Mouse (Mus musculus): ENCODE results near the gene A330070K13Rik.

Gene A330070K13Rik

GRCm38 (mm10) chr5:130384222-130384912, at the start of gene A330070K13Rik:
TSS of gene A330070K13Rik (minus strand) at chr5:130384631.
- no peak for DNase-seq

GRCm38 (mm10) chr5:130411516-130411915, 27.1 kb upstream of the A330070K13Rik start:
- DNase-seq = no peak

- no peak for DNase-seq
Measured at GRCm38 (mm10) chr5:130409706-130410105, 25.3 kb upstream of the A330070K13Rik start.

- no peak for DNase-seq
Measured at GRCm38 (mm10) chr5:130405201-130405600, 20.8 kb upstream of the A330070K13Rik start.

GRCm38 (mm10) chr5:130400136-130400917, 15.9 kb upstream of the A330070K13Rik start:
- no peak for DNase-seq

GRCm38 (mm10) chr5:130395142-130395541, 10.7 kb upstream of the A330070K13Rik start:
- no peak for DNase-seq

- DNase-seq = no peak
Measured at GRCm38 (mm10) chr5:130394386-130394785, 10.0 kb upstream of the A330070K13Rik start.

GRCm38 (mm10) chr5:130393618-130394355, 9.4 kb upstream of the A330070K13Rik start:
- no peak for DNase-seq

- DNase-seq = no peak
Measured at GRCm38 (mm10) chr5:130386418-130386817, 2.0 kb upstream of the A330070K13Rik start.

- DNase-seq = no peak
Measured at GRCm38 (mm10) chr5:130375411-130375810, 9.0 kb downstream of the A330070K13Rik start.

GRCm38 (mm10) chr5:130369237-130369636, 15.2 kb downstream of the A330070K13Rik start, which contains the start of gene Caln1:
TSS of gene Caln1 (plus strand) at chr5:130369455.
- DNase-seq = peak; percentile 39

GRCm38 (mm10) chr5:130368236-130368635, 16.2 kb downstream of the A330070K13Rik start:
- no peak for DNase-seq

- no peak for DNase-seq
Measured at GRCm38 (mm10) chr5:130363773-130364172, 20.7 kb downstream of the A330070K13Rik start.

- no peak for DNase-seq
Measured at GRCm38 (mm10) chr5:130363111-130363510, 21.3 kb downstream of the A330070K13Rik start.

GRCm38 (mm10) chr5:130355223-130355622, 29.2 kb downstream of the A330070K13Rik start:
- DNase-seq = no peak

- peak; percentile 6 for DNase-seq
Measured at GRCm38 (mm10) chr5:130345871-130346270, 38.6 kb downstream of the A330070K13Rik start.

GRCm38 (mm10) chr5:130344999-130345398, 39.4 kb downstream of the A330070K13Rik start:
- DNase-seq = no peak

- no peak for DNase-seq
Measured at GRCm38 (mm10) chr5:130340656-130341055, 43.8 kb downstream of the A330070K13Rik start.

GRCm38 (mm10) chr5:130335462-130335861, 49.0 kb downstream of the A330070K13Rik start:
- DNase-seq = no peak

- DNase-seq = no peak
Measured at GRCm38 (mm10) chr5:130333971-130334370, 50.5 kb downstream of the A330070K13Rik start.

- DNase-seq = no peak
Measured at GRCm38 (mm10) chr5:130333566-130333965, 50.9 kb downstream of the A330070K13Rik start.

GRCm38 (mm10) chr5:130331206-130331605, 53.2 kb downstream of the A330070K13Rik start:
- DNase-seq = no peak

- no peak for DNase-seq
Measured at GRCm38 (mm10) chr5:130330801-130331200, 53.6 kb downstream of the A330070K13Rik start.
